Mouse (Mus musculus) heart, postnatal 0 days (tissue): Measurements from ENCODE around the gene 1700020L24Rik. TPM values are rescaled to one million over a fixed set of nuclear protein-coding genes. Genes with fewer than 3 reads are reported as not detected.

Experiments
- ATAC-seq: fragments of 200-750 bp; cut with Nextera tagmentation; 2 replicates; pipeline ENCODE4 v1.8.0; 2017; ENCODE audit warnings: low read depth, moderate number of reproducible peaks, moderate library complexity; ENCODE audit not compliant: insufficient read depth
- DNase-seq: peaks from one replicate; pipeline ENCODE4 v3.0.0-alpha.2; 2016; ENCODE audit warnings: low spot score
- H3K27ac ChIP-seq: fragments of 300-500 bp; sonication (generic); 2 replicates; pipeline ENCODE4 v1.5.1; 2014; ENCODE audit warnings: low read depth, mild to moderate bottlenecking
- H3K27me3 ChIP-seq: fragments of 300-500 bp; sonication (generic); 2 replicates; pipeline ENCODE4 v1.6.1; 2014; ENCODE audit warnings: low read length, mixed read lengths; ENCODE audit not compliant: control insufficient read depth, insufficient read depth
- H3K36me3 ChIP-seq: fragments of 300-500 bp; sonication (generic); replicated peaks from 2 replicates; pipeline ENCODE4 v1.6.1; 2014; ENCODE audit warnings: low read length, mixed read lengths; ENCODE audit not compliant: control insufficient read depth, insufficient read depth
- H3K4me1 ChIP-seq: fragments of 300-500 bp; sonication (generic); 2 replicates; pipeline ENCODE4 v1.6.1; 2014; ENCODE audit warnings: antibody characterized with exemption; ENCODE audit not compliant: control insufficient read depth, insufficient read depth
- H3K4me2 ChIP-seq: fragments of 300-500 bp; sonication (generic); 2 replicates; pipeline ENCODE4 v1.6.1; 2014; ENCODE audit warnings: low read depth, mild to moderate bottlenecking, low read length, moderate library complexity
- H3K4me3 ChIP-seq: fragments of 300-500 bp; sonication (generic); 2 replicates; pipeline ENCODE4 v1.5.1; 2014; ENCODE audit warnings: low read depth, low read length
- H3K9ac ChIP-seq: fragments of 300-500 bp; sonication (generic); replicated peaks from 2 replicates; pipeline ENCODE4 v1.6.1; 2014; ENCODE audit warnings: low read depth, low read length, mixed read lengths
- H3K9me3 ChIP-seq: fragments of 300-500 bp; sonication (generic); replicated peaks from 2 replicates; pipeline ENCODE4 v1.6.1; 2016; ENCODE audit warnings: low read length; ENCODE audit not compliant: control insufficient read depth
- CTCF ChIP-seq: IDR thresholded peaks from 2 replicates; pipeline ENCODE4 v1.5.1; 2016; ENCODE audit warnings: antibody characterized with exemption, control low read depth, low read depth
- EP300 ChIP-seq: IDR thresholded peaks from 2 replicates; pipeline ENCODE4 v1.6.1; 2016; ENCODE audit warnings: antibody characterized with exemption, low read depth
- WGBS: fragments of 180-500 bp; shearing (Covaris S2); extraction: QIAGEN DNeasy Blood & Tissue Kit; methylation state at CpG from one replicate; pipeline ENCODE4 v1.1.7; 2014; 5-methylcytosine and 5-hydroxymethylcytosine counted together
- polyA plus RNA-seq: library from polyadenylated mRNA; unstranded; fragments of >200 nt; fragmentation: Nextera tagmentation; extraction: Ambion mirVana; gene quantifications from 2 replicates; pipeline ENCODE4 v1.2.1, GENCODE M21; 2015
- total RNA-seq: library from RNA; depleted of rRNA; stranded (reverse); fragments of >200 nt; gene quantifications from 2 replicates; pipeline ENCODE4 v1.2.3, GENCODE M21; 2014; ENCODE audit warnings: low replicate concordance

1700020L24Rik gene
- total and polyA plus RNA-seq, 2 experiments from 2014 or later = 1.1 TPM; not detected in 1

DNA sequence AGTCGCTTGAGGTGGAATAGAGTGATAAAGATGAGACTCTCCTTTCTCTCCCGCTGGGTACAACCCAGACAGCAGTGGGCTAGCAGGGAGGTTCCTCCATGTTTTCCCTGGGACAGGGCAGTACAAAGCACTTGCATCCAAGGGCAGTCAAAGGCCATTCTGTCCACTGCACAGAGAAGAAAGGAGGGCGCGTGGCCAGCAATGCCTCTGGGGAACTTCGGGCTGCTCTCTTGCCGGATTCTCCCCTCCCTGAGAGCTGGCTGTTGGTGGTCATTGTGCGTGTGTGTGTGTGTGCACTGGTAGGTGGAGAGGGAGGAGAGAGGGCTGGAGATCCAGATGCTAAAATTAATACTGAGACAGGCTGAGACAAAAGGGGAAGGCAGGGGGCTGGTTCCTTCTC is 3.8 kb downstream of the 1700020L24Rik start:
- peaks cover 41% of the 10 kb centered on the region for H3K27me3 ChIP-seq
- H3K36me3 ChIP-seq = no peaks in the 10 kb centered on the region
- peaks cover 16% of the 10 kb centered on the region for H3K4me1 ChIP-seq
- DNase-seq (peak; percentile 69), ATAC-seq (peak; percentile 57)
- no peak overlapping the region; the same call in 1 of the 2 replicates for H3K9ac ChIP-seq
- H3K4me2 ChIP-seq = peak overlapping the region; percentile 79
- no peaks in the 10 kb centered on the region for H3K9me3 ChIP-seq
- H3K27ac ChIP-seq = peak overlapping the region; percentile 54; the same call in 1 of the 2 replicates
- peak; percentile 65; the same call in 1 of the 2 replicates for TF ChIP-seq EP300
- no peak for TF ChIP-seq CTCF
- WGBS = 18% methylated on average over 7 of the region's 7 CpGs
- H3K4me3 ChIP-seq = peak overlapping the region; percentile 54

DNA sequence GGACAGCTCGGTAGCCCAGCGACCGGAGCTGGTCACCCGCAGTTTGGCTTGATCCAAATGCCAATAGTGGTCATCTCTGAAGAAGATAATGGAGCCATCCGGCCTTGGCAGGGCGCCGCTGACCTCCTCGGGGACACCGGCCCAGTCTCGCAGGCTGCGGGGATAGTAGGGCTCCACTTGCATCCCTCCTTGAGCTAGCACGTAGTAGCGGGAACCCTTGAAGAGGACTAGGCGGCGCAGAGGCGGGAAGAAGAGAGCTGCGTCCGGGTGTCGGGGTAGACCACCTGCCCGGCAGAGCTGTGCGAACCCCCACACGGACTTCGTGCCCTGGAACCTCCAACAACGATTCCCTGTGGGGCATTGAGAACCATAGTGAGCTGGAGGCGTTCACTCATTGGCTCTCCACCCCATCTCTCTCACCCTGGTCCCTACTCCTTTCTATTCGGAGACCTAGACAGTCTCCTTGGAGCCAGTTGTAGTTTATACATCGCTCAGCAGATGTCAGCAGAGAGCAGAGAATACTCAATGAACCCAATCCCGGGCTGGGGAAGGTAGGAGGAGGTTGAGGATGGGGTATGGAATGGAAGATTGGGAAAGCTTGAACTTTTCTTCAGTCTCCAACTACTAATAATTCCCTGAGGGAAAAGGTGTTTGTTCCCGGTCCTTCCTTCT is 5.3 kb downstream of the 1700020L24Rik start:
- H3K27me3 ChIP-seq = peaks cover 41% of the 10 kb centered on the region
- no peaks in the 10 kb centered on the region for H3K36me3 ChIP-seq
- H3K4me3 ChIP-seq = peak overlapping the region; percentile 19; the same call in 1 of the 2 replicates
- H3K9ac ChIP-seq = no peak overlapping the region
- peak overlapping the region; percentile 50 for H3K4me2 ChIP-seq
- peak; percentile 9; the same call in 1 of the 2 replicates for ATAC-seq
- TF ChIP-seq EP300 = no peak
- peak; percentile 85 for TF ChIP-seq CTCF
- DNase-seq = peak; percentile 75
- 13% methylated on average over 29 of the region's 29 CpGs for WGBS
- H3K9me3 ChIP-seq = no peaks in the 10 kb centered on the region
- H3K4me1 ChIP-seq = peaks cover 28% of the 10 kb centered on the region
- H3K27ac ChIP-seq = no peak overlapping the region

DNA sequence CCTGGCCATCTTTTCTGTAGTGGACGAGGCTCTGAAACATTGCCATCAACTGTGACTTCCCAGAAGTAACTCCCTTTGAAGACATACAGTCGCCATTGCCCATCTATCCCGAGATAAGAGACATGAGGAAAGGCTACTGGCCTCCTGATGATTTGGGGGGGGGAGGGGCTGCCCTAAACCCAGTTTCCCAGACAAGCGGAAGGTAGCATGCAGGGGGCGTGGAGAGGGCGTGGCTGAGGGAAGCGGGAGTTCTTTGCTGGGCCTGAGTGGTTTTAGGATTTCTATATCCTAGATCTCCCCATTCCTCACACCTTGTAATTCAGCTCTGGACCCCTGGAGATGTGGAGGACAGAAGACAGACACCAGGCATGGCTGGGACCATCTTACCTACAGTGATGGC is 6.3 kb downstream of the 1700020L24Rik start:
- no peaks in the 10 kb centered on the region for H3K9me3 ChIP-seq
- ATAC-seq = no peak
- no peaks in the 10 kb centered on the region for H3K36me3 ChIP-seq
- H3K27me3 ChIP-seq = peaks cover 41% of the 10 kb centered on the region
- H3K4me3 ChIP-seq = no peak overlapping the region
- H3K4me1 ChIP-seq = peaks cover 39% of the 10 kb centered on the region
- WGBS = 15% methylated on average over 7 of the region's 7 CpGs
- H3K27ac ChIP-seq = no peak overlapping the region
- no peak for DNase-seq
- H3K4me2 ChIP-seq = no peak overlapping the region
- no peak overlapping the region for H3K9ac ChIP-seq
- TF ChIP-seq EP300 (no peak), CTCF (no peak)

DNA sequence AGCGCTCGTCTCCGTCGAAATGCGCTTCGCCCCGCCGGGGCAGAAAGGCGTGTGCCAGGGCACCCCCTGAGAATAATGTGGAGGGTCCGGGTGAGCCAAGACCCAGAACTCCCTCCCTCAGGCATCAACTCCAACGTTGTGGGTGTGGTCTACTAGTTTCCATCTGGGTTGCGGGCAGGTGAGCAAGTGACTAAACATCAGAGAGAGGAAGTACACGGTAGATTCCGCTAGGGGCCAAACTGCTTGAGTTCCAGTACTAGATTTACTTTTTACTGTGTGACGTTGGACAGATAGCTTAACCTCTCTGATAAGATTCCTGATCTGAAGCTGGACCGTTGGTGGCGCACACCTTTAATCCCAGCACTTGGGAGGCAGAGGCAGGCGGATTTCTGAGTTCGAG is 7.5 kb downstream of the 1700020L24Rik start:
- WGBS = 31% methylated on average over 19 of the region's 19 CpGs
- H3K4me1 ChIP-seq = peaks cover 50% of the 10 kb centered on the region
- DNase-seq (no peak), ATAC-seq (no peak)
- peaks cover 41% of the 10 kb centered on the region for H3K27me3 ChIP-seq
- H3K4me2 ChIP-seq = peak overlapping the region; percentile 48
- H3K36me3 ChIP-seq = no peaks in the 10 kb centered on the region
- no peaks in the 10 kb centered on the region for H3K9me3 ChIP-seq
- no peak overlapping the region for H3K9ac ChIP-seq
- H3K27ac ChIP-seq = no peak overlapping the region
- peak overlapping the region; percentile 20 for H3K4me3 ChIP-seq
- TF ChIP-seq EP300 (no peak), CTCF (no peak)

DNA sequence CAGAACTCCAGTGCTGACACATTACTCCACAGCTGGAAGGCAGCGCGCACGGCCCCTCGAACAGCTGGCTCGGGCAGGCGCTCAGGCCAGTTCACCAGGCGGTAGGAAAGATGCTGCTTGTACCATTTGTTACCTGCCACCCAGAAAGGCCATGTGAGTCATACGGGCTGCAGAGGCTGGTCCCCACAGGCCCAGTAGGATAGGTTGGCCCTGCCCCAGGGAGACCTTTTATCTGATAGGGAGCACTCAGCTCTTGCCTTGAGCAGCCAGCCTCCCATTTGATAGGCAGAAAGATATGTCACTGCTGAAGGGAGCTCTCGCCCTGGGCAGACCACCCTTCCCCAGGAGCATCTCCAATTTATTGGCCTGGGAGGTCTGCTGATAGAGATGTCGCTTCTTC is 10.1 kb downstream of the 1700020L24Rik start:
- ATAC-seq (no peak), DNase-seq (no peak)

More for the DNA sequence above, 10.1 kb downstream of the 1700020L24Rik start:
- Histone ChIP-seq H3K36me3 (no peaks in the 10 kb centered on the region), H3K4me2 (no peak overlapping the region), H3K4me3 (no peak overlapping the region), H3K27me3 (peaks cover 29% of the 10 kb centered on the region), H3K9me3 (no peaks in the 10 kb centered on the region), H3K27ac (peak overlapping the region; percentile 43; the same call in 1 of the 2 replicates), H3K9ac (no peak overlapping the region), H3K4me1 (peaks cover 37% of the 10 kb centered on the region)
- TF ChIP-seq EP300 = no peak
- no peak for TF ChIP-seq CTCF
- 85% methylated on average over 10 of the region's 10 CpGs for WGBS
